8 mouse cellular contexts compared by ENCODE assay signal in genomic region chr1:189830797-189831232, GRCm38 (mm10).
DNase-seq lines count a peak whose midpoint lies in the region; ATAC-seq and TF ChIP-seq lines count a peak whose summit lies in the region.

No protein-coding gene starts in this region.

- peaks cover 39% of the 10 kb centered on the region for H3K36me3 ChIP-seq in kidney, postnatal 0 days (ENCODE audit: insufficient read depth, low read length)
- H3K36me3 ChIP-seq in stomach, embryonic 15.5 days, result peaks cover 3% of the 10 kb centered on the region; the same call in 1 of the 2 replicates

- 16% methylated on average over 12 of the region's 12 CpGs for whole genome bisulfite sequencing in kidney, postnatal 0 days
- WGBS in stomach, embryonic 15.5 days, result 18% methylated on average over 12 of the region's 12 CpGs

- no peak for TF ChIP-seq POLR2A in brain, embryonic 14.5 days (IDR thresholded peaks at IDR 0.05; ENCODE audit: borderline replicate concordance, extremely low read depth, insufficient read depth, insufficient read length, poor library complexity, severe bottlenecking)

- no peak overlapping the region for H3K27ac ChIP-seq in kidney, postnatal 0 days
- no peak overlapping the region for H3K27ac ChIP-seq in stomach, embryonic 15.5 days

- H3K4me1 ChIP-seq in kidney, postnatal 0 days (replicated peaks; ENCODE audit: insufficient read depth, low read length), result peaks cover 3% of the 10 kb centered on the region; the same call in 1 of the 2 replicates
- H3K4me1 ChIP-seq in stomach, embryonic 15.5 days, result 0 out of 2 replicates have a peak, but pooled peaks cover 7% of the 10 kb centered on the region

- peak; percentile 24 for DNase-seq in kidney, adult 11 months
- no peak for DNase-seq in kidney, adult 9 months
- DNase-seq in brain, embryonic 14.5 days (ENCODE audit: low read depth), result peak; percentile 44
- DNase-seq in kidney, postnatal 0 days (ENCODE audit: low spot score), result no peak
- no peak for DNase-seq in cerebellum, adult 11-12 months
- DNase-seq in frontal cortex, postnatal 36 days (ENCODE audit: low spot score in 2 of 2), result no peak
- no peak for DNase-seq in layer of hippocampus, adult 8-10 months (ENCODE audit: low spot score in 2 of 2)

- no peaks in the 10 kb centered on the region for H3K27me3 ChIP-seq in kidney, postnatal 0 days (ENCODE audit: insufficient read depth, low read length)
- no peaks in the 10 kb centered on the region for H3K27me3 ChIP-seq in stomach, embryonic 15.5 days (replicated peaks)

- H3K9me3 ChIP-seq in kidney, postnatal 0 days (replicated peaks; ENCODE audit: low read length), result no peaks in the 10 kb centered on the region
- no peaks in the 10 kb centered on the region for H3K9me3 ChIP-seq in stomach, embryonic 15.5 days

- no peak overlapping the region for H3K9ac ChIP-seq in kidney, postnatal 0 days (ENCODE audit: low read depth, low read length)
- H3K9ac ChIP-seq in stomach, embryonic 15.5 days, result no peak overlapping the region

- TF ChIP-seq CTCF in brain, embryonic 14.5 days (IDR thresholded peaks at IDR 0.05; ENCODE audit: borderline replicate concordance, extremely low read depth, insufficient read depth, insufficient read length), result no peak
- no peak for TF ChIP-seq CTCF in kidney, postnatal 0 days (IDR thresholded peaks at IDR 0.05; ENCODE audit: low read depth)

- H3K4me3 ChIP-seq in kidney, postnatal 0 days (replicated peaks; ENCODE audit: low read depth, low read length), result no peak overlapping the region
- H3K4me3 ChIP-seq in stomach, embryonic 15.5 days (replicated peaks), result no peak overlapping the region

- peak; percentile 41; the same call in 1 of the 2 replicates for ATAC-seq in kidney, postnatal 0 days (replicated peaks; ENCODE audit: low FRiP score, low read depth)
- peak; percentile 82 for ATAC-seq in stomach, embryonic 15.5 days (ENCODE audit: insufficient read depth, low FRiP score, low read depth)

- H3K4me2 ChIP-seq in kidney, postnatal 0 days (ENCODE audit: low read length), result no peak overlapping the region
- no peak overlapping the region for H3K4me2 ChIP-seq in stomach, embryonic 15.5 days

Comparison
In these comparisons a context has a peak if more than half of its experiments do, and no peak if none do; other contexts are left out.
1. DNase-seq: peak in kidney, adult 11 months (single experiment) and brain, embryonic 14.5 days (single experiment); none in kidney, adult 9 months (single experiment), kidney, postnatal 0 days (single experiment), cerebellum, adult 11-12 months (single experiment), frontal cortex, postnatal 36 days (0 of 2) and layer of hippocampus, adult 8-10 months (0 of 2).